In the genomic region with DNA sequence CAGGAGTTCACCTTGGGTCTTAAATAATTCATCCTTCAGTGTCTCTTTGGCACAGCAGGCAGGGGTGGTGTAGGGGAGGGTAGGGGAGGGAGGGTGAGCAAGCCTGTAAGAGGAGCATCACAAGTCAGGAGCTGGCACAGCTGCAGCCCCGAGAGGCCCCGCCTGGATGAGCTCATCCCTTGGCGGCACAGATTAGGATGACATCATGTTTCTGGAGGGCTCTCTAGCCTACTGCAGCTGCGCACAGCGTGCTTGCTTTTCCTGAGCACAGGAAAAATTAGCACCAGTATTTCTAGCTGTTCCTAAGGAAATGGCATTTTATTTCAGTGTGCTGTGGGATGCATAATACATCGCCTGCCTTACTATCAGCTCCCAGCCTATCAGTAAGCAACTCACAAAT, we compare ENCODE assay signal across 8 mouse cellular contexts.
DNase-seq lines count a peak whose midpoint lies in the region; ATAC-seq and TF ChIP-seq lines count a peak whose summit lies in the region.

No protein-coding gene starts in this region.

- H3K4me1 ChIP-seq in hindbrain, embryonic 14.5 days (replicated peaks; ENCODE audit: control insufficient read depth, insufficient read depth, low read length) = peaks cover 26% of the 10 kb centered on the region

- H3K4me3 ChIP-seq in gastrocnemius, adult 2 months = peak overlapping the region; percentile 23
- H3K4me3 ChIP-seq in hindbrain, embryonic 14.5 days (replicated peaks; ENCODE audit: low read length) = no peak overlapping the region

- peak; percentile 97 for ATAC-seq in hindbrain, embryonic 14.5 days (ENCODE audit: low FRiP score)
- no peak for ATAC-seq in inflammation-experienced regulatory T-cells, adult 6 months

- no peak for TF ChIP-seq CTCF in gastrocnemius, adult 2 months (IDR thresholded peaks at IDR 0.05)

- peak; percentile 96 for DNase-seq in adrenal gland, adult 2 months
- DNase-seq in cerebellum, postnatal 4 days (ENCODE audit: low spot score in 2 of 2) = peak; percentile 62 to 82
- DNase-seq in gastrocnemius, adult 2 months = peak; percentile 93
- peak; percentile 86 for DNase-seq in hindbrain, embryonic 14.5 days (ENCODE audit: low spot score)
- peak; percentile 65 to 67 for DNase-seq in layer of hippocampus, postnatal 25 days (ENCODE audit: extremely low spot score in 1 of 2, low spot score in 1 of 2)
- DNase-seq in lung, postnatal 10 days = peak; percentile 97
- DNase-seq in right cerebral cortex, adult 18-20 months = peak; percentile 96

- peak overlapping the region; percentile 65 for H3K27ac ChIP-seq in gastrocnemius, adult 2 months
- peak overlapping the region; percentile 72 for H3K27ac ChIP-seq in hindbrain, embryonic 14.5 days

- H3K4me2 ChIP-seq in hindbrain, embryonic 14.5 days (replicated peaks) = peak overlapping the region; percentile 27

- peak overlapping the region; percentile 3 for H3K9ac ChIP-seq in hindbrain, embryonic 14.5 days

- 10% methylated on average over 6 of the region's 6 CpGs for WGBS in hindbrain, embryonic 14.5 days

- no peaks in the 10 kb centered on the region for H3K27me3 ChIP-seq in hindbrain, embryonic 14.5 days (ENCODE audit: control insufficient read depth, insufficient read depth, low read length)

- H3K9me3 ChIP-seq in hindbrain, embryonic 14.5 days (ENCODE audit: control insufficient read depth, low read length) = no peaks in the 10 kb centered on the region

- intact Hi-C loops in gastrocnemius, adult 2 months (cut with DNase I) = loop anchor here (10.0 kb wide), 1 partner anchor 204 kb away; no protein-coding TSS in a partner anchor

- H3K36me3 ChIP-seq in hindbrain, embryonic 14.5 days (replicated peaks; ENCODE audit: control insufficient read depth, insufficient read depth) = no peaks in the 10 kb centered on the region
